Mouse (Mus musculus) MEL (cell line): ENCODE measurements around the gene Cfap69. TPM values are rescaled to one million over a fixed set of nuclear protein-coding genes. Genes with fewer than 3 reads are reported as not detected.
"Not testable (repeated sequence)": the region's sequence is repeated elsewhere in the genome, so short reads cannot be mapped to it uniquely, and the experiment has no call there.

Experiments used
- DNase-seq: peaks from one replicate; pipeline ENCODE4 v3.0.0; 2011; ENCODE audit warnings: low read depth, low spot score
- H3K27ac ChIP-seq: 2 replicates; pipeline ENCODE4 v1.5.1; 2012; ENCODE audit warnings: low read depth, mild to moderate bottlenecking, control low read depth, low read length, moderate library complexity; ENCODE audit not compliant: control insufficient read depth
- H3K27me3 ChIP-seq, 2 experiments: fragments of 150-350 bp in 1 of 2; sonication (generic) in 1 of 2; 2 replicates each; pipeline ENCODE4 v1.6.1; 2012; ENCODE audit warnings: low read length in 2 of 2, mild to moderate bottlenecking in 2 of 2, improper control_type of control experiment in 1 of 2, moderate library complexity in 1 of 2; ENCODE audit not compliant: insufficient read depth in 2 of 2, control insufficient read depth in 1 of 2
- H3K36me3 ChIP-seq, 2 experiments: 2 replicates each; pipeline ENCODE4 v1.6.1; 2012 to 2014; ENCODE audit warnings: low read length in 2 of 2, improper control_type of control experiment in 1 of 2, inconsistent platforms in 1 of 2, mild to moderate bottlenecking in 1 of 2; ENCODE audit not compliant: insufficient read depth in 2 of 2, control insufficient read depth in 1 of 2
- H3K4me1 ChIP-seq, 2 experiments: fragments of 150-350 bp in 1 of 2; sonication (generic) in 1 of 2; 2 replicates each; pipeline ENCODE4 v1.6.1; 2012; ENCODE audit warnings: low read length in 2 of 2, improper control_type of control experiment in 1 of 2, mild to moderate bottlenecking in 1 of 2; ENCODE audit not compliant: insufficient read depth in 2 of 2, control insufficient read depth in 1 of 2
- H3K4me3 ChIP-seq, 2 experiments: fragments of 150-350 bp in 1 of 2; sonication (generic) in 1 of 2; 2 replicates each; pipeline ENCODE4 v1.5.1; 2012; ENCODE audit warnings: low read depth in 2 of 2, low read length in 2 of 2, mild to moderate bottlenecking in 2 of 2, moderate library complexity in 2 of 2, control low read depth in 1 of 2, improper control_type of control experiment in 1 of 2; ENCODE audit not compliant: control insufficient read depth in 1 of 2, insufficient read depth in 1 of 2
- H3K79me2 ChIP-seq: 2 replicates; pipeline ENCODE4 v1.6.1; 2012; ENCODE audit warnings: mild to moderate bottlenecking, low read length, moderate library complexity; ENCODE audit not compliant: control insufficient read depth, poor library complexity, insufficient read depth
- H3K9ac ChIP-seq: 2 replicates; pipeline ENCODE4 v1.6.1; 2012; ENCODE audit warnings: low read depth, mild to moderate bottlenecking, control low read depth, low read length, moderate library complexity; ENCODE audit not compliant: control insufficient read depth, poor library complexity, severe bottlenecking
- H3K9me3 ChIP-seq: fragments of 150-350 bp; sonication (generic); replicated peaks from 2 replicates; pipeline ENCODE4 v1.6.1; 2012; ENCODE audit warnings: mild to moderate bottlenecking, low read length, improper control_type of control experiment, moderate library complexity; ENCODE audit not compliant: insufficient read depth
- CHD1 ChIP-seq: IDR thresholded peaks from 2 replicates; pipeline ENCODE4 v1.6.1; 2012; ENCODE audit warnings: low read depth, mild to moderate bottlenecking, inconsistent platforms, low read length, improper control_type of control experiment
- CHD2 ChIP-seq: IDR thresholded peaks from 2 replicates; pipeline ENCODE4 v1.6.1; 2011; ENCODE audit warnings: low read length, improper control_type of control experiment
- CTCF ChIP-seq, 3 experiments: IDR thresholded peaks in 2 of 3; conservative IDR thresholded peaks in 1 of 3; 2 replicates each; pipeline ENCODE4 v1.5.1; 2011 to 2012; ENCODE audit warnings: low read length in 3 of 3, low read depth in 2 of 3, mild to moderate bottlenecking in 2 of 3, improper control_type of control experiment in 1 of 3, inconsistent platforms in 1 of 3, mixed read lengths in 1 of 3, moderate library complexity in 1 of 3; ENCODE audit not compliant: control insufficient read depth in 1 of 3, insufficient read depth in 1 of 3, poor library complexity in 1 of 3, severe bottlenecking in 1 of 3
- E2F4 ChIP-seq: IDR thresholded peaks from 2 replicates; pipeline ENCODE4 v1.6.1; 2011; ENCODE audit warnings: low read depth, low read length, improper control_type of control experiment, borderline replicate concordance
- ETS1 ChIP-seq: IDR thresholded peaks from 2 replicates; pipeline ENCODE4 v1.6.1; 2012; ENCODE audit warnings: low read depth, mild to moderate bottlenecking, inconsistent platforms, low read length, improper control_type of control experiment, moderate library complexity
- GABPA ChIP-seq: IDR thresholded peaks from 2 replicates; pipeline ENCODE4 v1.6.1; 2012; ENCODE audit warnings: low read depth, mild to moderate bottlenecking, inconsistent platforms, low read length, improper control_type of control experiment, moderate library complexity
- HCFC1 ChIP-seq: IDR thresholded peaks from 2 replicates; pipeline ENCODE4 v1.6.1; 2012; ENCODE audit warnings: low read depth, mild to moderate bottlenecking, inconsistent platforms, low read length, improper control_type of control experiment, moderate library complexity
- JUND ChIP-seq: IDR thresholded peaks from 2 replicates; pipeline ENCODE4 v1.6.1; 2011; ENCODE audit warnings: low read depth, mild to moderate bottlenecking, improper control_type of control experiment, low read length
- MEF2A ChIP-seq: IDR thresholded peaks from 2 replicates; pipeline ENCODE4 v1.6.1; 2014; ENCODE audit warnings: low read depth, mild to moderate bottlenecking, inconsistent platforms, low read length, improper control_type of control experiment; ENCODE audit not compliant: poor library complexity, insufficient replicate concordance, severe bottlenecking; ENCODE audit errors: extremely low read depth
- MYC ChIP-seq: IDR thresholded peaks from 2 replicates; pipeline ENCODE4 v1.6.1; 2011; ENCODE audit warnings: low read depth, mild to moderate bottlenecking, low read length, improper control_type of control experiment, moderate library complexity
- NELFE ChIP-seq: IDR thresholded peaks from 2 replicates; pipeline ENCODE4 v1.6.1; 2011; ENCODE audit warnings: low read depth, low read length, improper control_type of control experiment
- NRF1 ChIP-seq: IDR thresholded peaks from 2 replicates; pipeline ENCODE4 v1.6.1; 2014; ENCODE audit warnings: low read depth, mild to moderate bottlenecking, inconsistent platforms, low read length, improper control_type of control experiment, moderate library complexity; ENCODE audit not compliant: poor library complexity, insufficient read depth, severe bottlenecking
- POLR2A ChIP-seq, 2 experiments: IDR thresholded peaks; 2 replicates each; pipeline ENCODE4 v1.6.1; 2011 to 2012; ENCODE audit warnings: low read length in 2 of 2, mild to moderate bottlenecking in 2 of 2, control low read depth in 1 of 2, improper control_type of control experiment in 1 of 2, low read depth in 1 of 2, moderate library complexity in 1 of 2; ENCODE audit not compliant: control insufficient read depth in 1 of 2, insufficient read depth in 1 of 2, poor library complexity in 1 of 2
- POLR2AphosphoS2 ChIP-seq: IDR thresholded peaks from 2 replicates; pipeline ENCODE4 v1.6.1; 2011; ENCODE audit warnings: low read length, improper control_type of control experiment
- POLR2AphosphoS5 ChIP-seq: IDR thresholded peaks from 2 replicates; pipeline ENCODE4 v1.6.1; 2012; ENCODE audit warnings: low read depth, borderline replicate concordance, mild to moderate bottlenecking, inconsistent platforms, low read length, moderate library complexity, mixed read lengths
- RAD21 ChIP-seq: IDR thresholded peaks from 2 replicates; pipeline ENCODE4 v1.6.1; 2011; ENCODE audit warnings: mild to moderate bottlenecking, low read depth, low read length, improper control_type of control experiment
- SIN3A ChIP-seq: IDR thresholded peaks from 2 replicates; pipeline ENCODE4 v1.6.1; 2012; ENCODE audit warnings: low read length, improper control_type of control experiment, inconsistent platforms
- TBP ChIP-seq: IDR thresholded peaks from 2 replicates; pipeline ENCODE4 v1.8.0; 2011; ENCODE audit warnings: low read depth, low read length, improper control_type of control experiment
- TCF12 ChIP-seq: IDR thresholded peaks from 2 replicates; pipeline ENCODE4 v1.6.1; 2014; ENCODE audit warnings: low read depth, mild to moderate bottlenecking, inconsistent platforms, low read length, improper control_type of control experiment, moderate library complexity
- USF1 ChIP-seq: IDR thresholded peaks from 2 replicates; pipeline ENCODE4 v1.6.1; 2014; ENCODE audit warnings: low read depth, mild to moderate bottlenecking, inconsistent platforms, low read length, improper control_type of control experiment, moderate library complexity
- USF2 ChIP-seq, 2 experiments: IDR thresholded peaks; 2 replicates each; pipeline ENCODE4 v1.6.1; 2011 to 2012; ENCODE audit warnings: improper control_type of control experiment in 2 of 2, low read length in 2 of 2, borderline replicate concordance in 1 of 2, inconsistent platforms in 1 of 2, low read depth in 1 of 2, mild to moderate bottlenecking in 1 of 2; ENCODE audit not compliant: insufficient read depth in 1 of 2
- ZC3H11A ChIP-seq: IDR thresholded peaks from 2 replicates; pipeline ENCODE4 v1.6.1; 2012; ENCODE audit warnings: low read depth, mild to moderate bottlenecking, inconsistent platforms, low read length, improper control_type of control experiment
- ZKSCAN1 ChIP-seq: IDR thresholded peaks from 2 replicates; pipeline ENCODE4 v1.6.1; 2012; ENCODE audit warnings: low read depth, mild to moderate bottlenecking, inconsistent platforms, low read length, improper control_type of control experiment, moderate library complexity
- ZNF384 ChIP-seq: IDR thresholded peaks from 2 replicates; pipeline ENCODE4 v1.6.1; 2012; ENCODE audit warnings: low read depth, mild to moderate bottlenecking, inconsistent platforms, low read length, improper control_type of control experiment
- polyA plus RNA-seq, 2 experiments: library from polyadenylated mRNA; stranded (reverse) in 1 of 2; unstranded in 1 of 2; fragments of >175 nt in 1 of 2; fragments of >200 nt in 1 of 2; gene quantifications; 2 replicates each; pipeline versions ENCODE4 v1.2.1 to v1.2.4; 2012; ENCODE audit warnings: low replicate concordance in 2 of 2, low read depth in 1 of 2; ENCODE audit not compliant: insufficient read length in 2 of 2, insufficient read depth in 1 of 2, missing spikeins in 1 of 2
- total RNA-seq: library from RNA; depleted of rRNA; stranded (reverse); fragments of 300-350 nt; gene quantifications from 2 replicates; pipeline ENCODE4 v1.2.3, GENCODE M21; 2012

Cfap69 gene
- total and polyA plus RNA-seq, 3 experiments, result not detected

DNA sequence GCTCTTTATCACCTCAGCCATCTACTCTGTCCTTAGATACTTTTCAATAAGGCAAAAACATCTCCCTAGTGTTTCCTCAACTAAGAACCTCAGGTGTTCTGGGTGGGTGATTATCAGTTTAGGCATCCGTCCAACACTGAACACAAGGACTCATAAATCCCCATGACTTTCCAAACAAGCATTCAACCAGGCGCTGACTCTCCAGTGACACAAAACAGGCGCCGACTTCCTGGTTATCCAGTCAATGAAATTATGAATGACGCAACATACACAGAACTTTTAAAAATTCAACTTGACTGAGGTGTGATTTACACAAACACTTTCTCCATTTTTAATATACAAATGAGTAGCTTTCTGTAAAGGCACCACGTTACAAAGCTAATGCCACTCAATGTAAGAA is 24.2 kb upstream of the Cfap69 start:
- H3K9me3 ChIP-seq, result no peaks in the 10 kb centered on the region
- H3K4me3 ChIP-seq, result no peak overlapping the region
- H3K27me3 ChIP-seq, result no peaks in the 10 kb centered on the region
- no peak for DNase-seq
- H3K4me1 ChIP-seq, result no peaks in the 10 kb centered on the region
- H3K27ac ChIP-seq, result no peak overlapping the region
- TF ChIP-seq USF1 (no peak), MYC (no peak), TBP (no peak), ZC3H11A (no peak), ZKSCAN1 (no peak), POLR2A (IDR thresholded peaks at IDR 0.05; ENCODE audit: control insufficient read depth in 1 of 2, insufficient read depth in 1 of 2, low read depth in 1 of 2, low read length in 2 of 2, poor library complexity in 1 of 2) (no peak), CHD2 (no peak), NRF1 (no peak), ZNF384 (no peak), SIN3A (no peak), E2F4 (no peak), GABPA (no peak), POLR2AphosphoS2 (no peak), ETS1 (no peak), MEF2A (no peak), HCFC1 (no peak), TCF12 (no peak), JUND (no peak)
- no peaks in the 10 kb centered on the region for H3K36me3 ChIP-seq
- H3K79me2 ChIP-seq, result no peaks in the 10 kb centered on the region
- H3K9ac ChIP-seq, result no peak overlapping the region

DNA sequence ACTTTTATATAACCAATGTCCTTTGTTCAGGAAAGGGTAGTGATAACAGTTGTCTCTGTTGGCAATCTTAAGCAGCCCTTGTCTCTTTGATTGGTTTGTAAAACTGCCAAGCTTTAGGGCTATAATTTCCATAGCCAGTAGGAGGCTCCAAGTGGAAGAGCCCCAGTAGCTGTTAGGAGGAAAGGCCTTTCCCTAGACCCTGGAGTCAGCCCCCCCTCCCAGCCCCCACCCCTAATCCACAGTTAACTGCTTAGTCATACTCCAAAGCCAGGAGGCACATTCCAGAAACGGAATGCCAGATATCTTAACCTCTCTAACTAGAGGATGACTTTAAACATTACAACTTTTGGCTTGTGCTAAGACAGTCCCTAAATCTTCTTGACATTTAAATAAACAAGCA is 22.9 kb upstream of the Cfap69 start:
- Histone ChIP-seq H3K27me3 (no peaks in the 10 kb centered on the region), H3K79me2 (no peaks in the 10 kb centered on the region), H3K9ac (no peak overlapping the region), H3K36me3 (no peaks in the 10 kb centered on the region), H3K27ac (no peak overlapping the region), H3K4me3 (no peak overlapping the region), H3K4me1 (no peaks in the 10 kb centered on the region), H3K9me3 (no peaks in the 10 kb centered on the region)
- TF ChIP-seq JUND, result no peak
- TF ChIP-seq GABPA, result no peak
- no peak for TF ChIP-seq SIN3A
- TF ChIP-seq RAD21, result no peak
- no peak for TF ChIP-seq MEF2A
- no peak for TF ChIP-seq CTCF (IDR thresholded peaks at IDR 0.05 in 2 of 3, conservative IDR thresholded peaks at IDR 0.05 in 1 of 3; ENCODE audit: control insufficient read depth in 1 of 3, insufficient read depth in 1 of 3, low read depth in 2 of 3, low read length in 3 of 3, poor library complexity in 1 of 3, severe bottlenecking in 1 of 3)
- no peak for TF ChIP-seq USF2 (IDR thresholded peaks at IDR 0.05; ENCODE audit: borderline replicate concordance in 1 of 2, insufficient read depth in 1 of 2, low read depth in 1 of 2, low read length in 2 of 2)
- TF ChIP-seq POLR2AphosphoS5, result no peak
- no peak for TF ChIP-seq POLR2AphosphoS2
- TF ChIP-seq CHD1, result no peak
- TF ChIP-seq MYC, result no peak
- TF ChIP-seq TBP, result no peak
- no peak for TF ChIP-seq NELFE
- TF ChIP-seq USF1, result no peak
- no peak for TF ChIP-seq ZNF384
- no peak for DNase-seq

DNA sequence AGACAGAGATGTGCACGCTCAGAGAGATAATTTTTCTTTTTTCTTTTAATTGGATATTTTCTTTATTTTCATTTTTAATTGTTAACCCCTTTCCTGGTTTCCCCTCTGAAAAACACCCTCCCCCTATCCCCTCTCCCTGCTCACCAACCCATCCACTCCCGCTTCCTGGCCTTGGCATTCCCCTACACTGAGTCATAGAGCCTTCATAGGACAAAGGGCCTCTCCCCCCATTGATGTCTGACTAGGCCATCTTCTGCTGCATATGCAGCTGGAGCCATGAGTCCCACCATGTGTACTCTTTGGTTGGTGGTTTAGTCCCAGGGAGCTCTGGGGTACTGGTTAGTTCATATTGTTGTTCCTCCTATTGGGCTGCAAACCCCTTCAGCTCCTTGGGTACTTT is 20.9 kb upstream of the Cfap69 start:
- H3K79me2 ChIP-seq, H3K4me1 ChIP-seq, H3K4me3 ChIP-seq, H3K36me3 ChIP-seq, H3K9me3 ChIP-seq, H3K27ac ChIP-seq, H3K9ac ChIP-seq, H3K27me3 ChIP-seq, DNase-seq: not testable (repeated sequence)
